Mouse (Mus musculus): ENCODE measurements at regions not wholly inside any gene's neighbourhood (a gene's known extent, or its start where the extent isn't known, plus 50 kb on each side); places are given as distances from the start of the nearest gene placed in this dataset.

- no peak for DNase-seq
Measured at GRCm38 (mm10) chr6:11647651-11648050, 259.6 kb downstream of the Ndufa4 start.

GRCm38 (mm10) chr6:11613331-11613730, 294.0 kb downstream of the Ndufa4 start:
- peak; percentile 67 for DNase-seq

- no peak for DNase-seq
Measured at GRCm38 (mm10) chr6:11608214-11608613, 299.1 kb downstream of the Ndufa4 start.

- no peak for DNase-seq
Measured at GRCm38 (mm10) chr6:11607696-11608095, 299.6 kb downstream of the Ndufa4 start.

GRCm38 (mm10) chr6:11606055-11606454, 301.2 kb downstream of the Ndufa4 start:
- DNase-seq = no peak

GRCm38 (mm10) chr6:11605526-11605925, 301.8 kb downstream of the Ndufa4 start:
- DNase-seq = peak; percentile 20

- peak; percentile 12 for DNase-seq
Measured at GRCm38 (mm10) chr6:11594936-11595335, 312.4 kb downstream of the Ndufa4 start.

- DNase-seq = peak; percentile 43
Measured at GRCm38 (mm10) chr6:11593583-11594271, 313.6 kb downstream of the Ndufa4 start.

GRCm38 (mm10) chr6:11576091-11576490, 331.2 kb downstream of the Ndufa4 start:
- DNase-seq = no peak

GRCm38 (mm10) chr6:11565246-11565645, 342.1 kb downstream of the Ndufa4 start:
- no peak for DNase-seq

- DNase-seq = no peak
Measured at GRCm38 (mm10) chr6:11550473-11550872, 356.8 kb downstream of the Ndufa4 start.

- no peak for DNase-seq
Measured at GRCm38 (mm10) chr6:11547318-11547717, 360.0 kb downstream of the Ndufa4 start.

GRCm38 (mm10) chr6:11534930-11535880, 372.1 kb downstream of the Ndufa4 start:
- DNase-seq = no peak

GRCm38 (mm10) chr6:11503136-11503535, 404.2 kb downstream of the Ndufa4 start:
- DNase-seq = no peak

- DNase-seq = no peak
Measured at GRCm38 (mm10) chr6:11494427-11494826, 412.9 kb downstream of the Ndufa4 start.

GRCm38 (mm10) chr6:11476950-11477349, 430.3 kb downstream of the Ndufa4 start:
- no peak for DNase-seq

All from adrenal gland, adult 8-10 months (tissue).